Mouse (Mus musculus): ENCODE results near the gene Dip2b.

DNA sequence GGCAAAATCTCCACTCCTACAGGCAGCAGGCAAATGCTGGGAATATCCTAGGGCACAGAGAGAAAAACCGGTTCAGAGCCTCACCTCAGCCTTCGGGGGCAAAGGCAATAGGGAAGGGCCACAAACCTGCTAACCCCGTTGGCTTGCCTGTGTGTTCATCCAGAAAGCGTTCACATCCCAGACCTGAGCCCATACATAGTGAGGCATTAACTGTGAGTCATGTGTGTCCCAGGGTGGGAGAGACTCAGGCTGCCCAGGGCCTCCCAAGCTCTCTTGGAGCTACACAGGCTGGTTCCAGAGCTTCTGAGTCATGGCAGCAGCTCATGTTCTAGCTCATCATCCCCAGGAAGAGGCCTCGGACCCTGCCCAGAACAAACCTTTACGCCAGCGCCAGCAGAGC lies 49.6 kb downstream of the Dip2b start:
- TF ChIP-seq POLR2A (IDR thresholded peaks at IDR 0.05; ENCODE audit: low read depth, low read length) (no peak), CTCF (conservative IDR thresholded peaks at IDR 0.05; ENCODE audit: insufficient read depth, insufficient read length, low read depth, low read length) (no peak)
